Mouse (Mus musculus): ENCODE data around the gene Bpifb9b. TPM values are rescaled to one million over a fixed set of nuclear protein-coding genes. Genes with fewer than 3 reads are reported as not detected.
A peak's percentile ranks its signal among the peaks of the same experiment; 100 is the strongest.
"Not testable (repeated sequence)": the region's sequence is repeated elsewhere in the genome, so short reads cannot be mapped to it uniquely, and the experiment has no call there.

Bpifb9b gene
- polyA plus RNA-seq, 1 experiment from 2014 or later: not detected

DNA sequence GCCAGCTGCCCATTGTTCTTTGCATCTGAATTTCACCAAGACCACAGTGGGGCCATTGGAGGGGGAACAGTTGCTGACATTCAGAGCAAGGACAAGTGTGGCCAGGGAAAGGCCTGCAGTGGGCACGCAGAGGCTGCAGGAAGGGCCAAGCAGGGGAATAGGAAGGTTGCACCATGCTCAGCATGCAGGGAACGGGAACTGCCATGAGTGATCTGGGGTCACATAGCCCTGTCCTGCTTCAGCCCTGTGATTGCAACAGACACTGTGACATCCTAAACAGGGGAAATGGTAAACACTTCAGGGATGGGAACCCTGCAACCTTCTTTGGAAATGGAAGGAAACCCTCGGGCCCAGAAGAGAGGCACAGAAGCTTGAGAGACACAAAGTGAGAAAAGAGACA lies 2.4 kb upstream of the Bpifb9b start:
- H3K27me3 ChIP-seq (ENCODE audit: control insufficient read depth, insufficient read depth, low read length); ATAC-seq (ENCODE audit: insufficient number of reproducible peaks, insufficient read depth, low FRiP score, low read depth); H3K4me2 ChIP-seq (ENCODE audit: low read length); H3K9ac ChIP-seq (ENCODE audit: low read length); H3K4me1 ChIP-seq (ENCODE audit: control insufficient read depth in 2 of 2, insufficient read depth in 2 of 2, low read length in 2 of 2); H3K36me3 ChIP-seq (ENCODE audit: control insufficient read depth, insufficient read depth, low read length); H3K27ac ChIP-seq (replicated peaks in 1 of 2; ENCODE audit: control insufficient read depth in 1 of 2, insufficient read depth in 1 of 2, low read depth in 2 of 2, low read length in 2 of 2); H3K4me3 ChIP-seq (ENCODE audit: control insufficient read depth in 1 of 2, insufficient read depth in 1 of 2, low read depth in 1 of 2, low read length in 2 of 2); H3K9me3 ChIP-seq (ENCODE audit: control insufficient read depth, low read length): not testable (repeated sequence)
- 82% methylated on average over 1 of the region's 3 CpGs for WGBS

DNA sequence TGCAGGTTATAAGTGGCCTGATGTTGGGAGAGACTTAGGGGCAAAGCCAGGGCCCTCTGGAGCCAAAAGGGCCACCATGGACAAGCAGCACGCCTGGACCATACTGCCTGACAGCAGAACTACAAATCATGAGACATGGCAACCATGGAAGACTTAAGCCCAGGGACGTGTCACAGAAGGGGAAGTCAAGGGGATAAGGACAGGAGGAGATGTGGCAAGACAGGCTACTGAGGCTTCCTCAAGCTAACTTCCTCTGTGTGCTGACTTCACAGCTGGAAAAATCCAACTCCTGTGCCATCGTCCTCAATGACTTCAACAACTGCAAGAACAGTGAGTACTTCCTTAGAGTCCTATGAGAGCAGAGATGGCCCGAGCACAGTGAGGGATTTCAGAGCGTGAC lies 6.7 kb downstream of the Bpifb9b start:
- H3K4me1 ChIP-seq (ENCODE audit: control insufficient read depth in 2 of 2, insufficient read depth in 2 of 2, low read length in 2 of 2); H3K27me3 ChIP-seq (ENCODE audit: control insufficient read depth, insufficient read depth, low read length); H3K9ac ChIP-seq (ENCODE audit: low read length); H3K4me3 ChIP-seq (ENCODE audit: control insufficient read depth in 1 of 2, insufficient read depth in 1 of 2, low read depth in 1 of 2, low read length in 2 of 2); H3K9me3 ChIP-seq (ENCODE audit: control insufficient read depth, low read length); H3K27ac ChIP-seq (replicated peaks in 1 of 2; ENCODE audit: control insufficient read depth in 1 of 2, insufficient read depth in 1 of 2, low read depth in 2 of 2, low read length in 2 of 2); H3K4me2 ChIP-seq (ENCODE audit: low read length); ATAC-seq (ENCODE audit: insufficient number of reproducible peaks, insufficient read depth, low FRiP score, low read depth); H3K36me3 ChIP-seq (ENCODE audit: control insufficient read depth, insufficient read depth, low read length): not testable (repeated sequence)
- 69% methylated on average over 5 of the region's 5 CpGs for WGBS

DNA sequence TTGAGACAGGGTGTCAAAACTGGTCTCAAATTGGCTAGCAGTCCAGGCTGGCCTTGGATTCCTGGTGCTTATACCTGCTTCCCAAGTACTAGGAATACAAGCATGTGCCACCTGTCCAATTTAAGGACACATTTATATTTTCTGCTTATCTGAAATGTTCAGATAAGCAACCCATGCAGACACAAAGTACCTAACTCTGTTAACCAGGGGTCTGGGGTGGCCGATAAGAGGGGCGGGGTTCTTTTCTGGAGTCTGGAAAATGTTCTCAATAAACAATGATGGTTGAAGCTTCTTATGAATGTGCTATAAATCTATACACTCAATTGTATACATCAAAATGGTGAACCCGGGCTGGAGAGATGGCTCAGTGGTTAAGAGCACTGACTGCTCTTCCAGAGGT lies 19.8 kb downstream of the Bpifb9b start:
- Histone ChIP-seq H3K4me1 (ENCODE audit: control insufficient read depth in 2 of 2, insufficient read depth in 2 of 2, low read length in 2 of 2) (no peaks in the 10 kb centered on the region), H3K36me3 (ENCODE audit: control insufficient read depth, insufficient read depth, low read length) (no peaks in the 10 kb centered on the region), H3K4me2 (ENCODE audit: low read length) (no peak overlapping the region), H3K9ac (ENCODE audit: low read length) (no peak overlapping the region), H3K27ac (replicated peaks in 1 of 2; ENCODE audit: control insufficient read depth in 1 of 2, insufficient read depth in 1 of 2, low read depth in 2 of 2, low read length in 2 of 2) (no peak overlapping the region), H3K9me3 (ENCODE audit: control insufficient read depth, low read length) (no peaks in the 10 kb centered on the region), H3K4me3 (ENCODE audit: control insufficient read depth in 1 of 2, insufficient read depth in 1 of 2, low read depth in 1 of 2, low read length in 2 of 2) (no peak overlapping the region), H3K27me3 (ENCODE audit: control insufficient read depth, insufficient read depth, low read length) (no peaks in the 10 kb centered on the region)
- no peak for ATAC-seq (ENCODE audit: insufficient number of reproducible peaks, insufficient read depth, low FRiP score, low read depth)
- 75% methylated on average over 3 of the region's 3 CpGs for WGBS

DNA sequence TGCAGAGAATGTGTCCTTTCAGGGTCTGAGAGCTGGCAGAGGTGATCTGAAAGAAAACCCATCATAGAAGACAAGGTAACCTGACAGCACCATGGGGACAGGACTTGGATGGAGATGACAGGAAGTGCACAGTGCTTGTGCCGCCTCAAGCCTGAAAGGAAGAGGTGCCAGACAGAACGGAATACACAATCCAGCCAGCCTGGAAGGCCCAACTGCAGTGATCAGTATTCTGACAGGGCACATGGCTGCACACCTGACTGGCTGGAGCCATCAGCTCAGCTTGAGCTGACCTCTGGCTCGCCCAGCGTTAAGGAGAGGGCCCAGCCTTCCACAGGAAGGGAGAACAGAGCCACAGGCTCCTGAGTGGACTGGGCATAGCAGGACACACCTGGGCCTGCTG lies 28.5 kb downstream of the Bpifb9b start:
- H3K36me3 ChIP-seq (ENCODE audit: control insufficient read depth, insufficient read depth, low read length): peaks cover 27% of the 10 kb centered on the region
- 77% methylated on average over 4 of the region's 4 CpGs for WGBS
- H3K4me1 ChIP-seq (ENCODE audit: control insufficient read depth in 2 of 2, insufficient read depth in 2 of 2, low read length in 2 of 2): no peaks in the 10 kb centered on the region
- H3K9ac ChIP-seq (ENCODE audit: low read length): no peak overlapping the region
- no peak overlapping the region for H3K4me2 ChIP-seq (ENCODE audit: low read length)
- no peak overlapping the region for H3K4me3 ChIP-seq (ENCODE audit: control insufficient read depth in 1 of 2, insufficient read depth in 1 of 2, low read depth in 1 of 2, low read length in 2 of 2)
- H3K27ac ChIP-seq (replicated peaks in 1 of 2; ENCODE audit: control insufficient read depth in 1 of 2, insufficient read depth in 1 of 2, low read depth in 2 of 2, low read length in 2 of 2): no peak overlapping the region
- no peaks in the 10 kb centered on the region for H3K27me3 ChIP-seq (ENCODE audit: control insufficient read depth, insufficient read depth, low read length)
- no peaks in the 10 kb centered on the region for H3K9me3 ChIP-seq (ENCODE audit: control insufficient read depth, low read length)
- no peak for ATAC-seq (ENCODE audit: insufficient number of reproducible peaks, insufficient read depth, low FRiP score, low read depth)

DNA sequence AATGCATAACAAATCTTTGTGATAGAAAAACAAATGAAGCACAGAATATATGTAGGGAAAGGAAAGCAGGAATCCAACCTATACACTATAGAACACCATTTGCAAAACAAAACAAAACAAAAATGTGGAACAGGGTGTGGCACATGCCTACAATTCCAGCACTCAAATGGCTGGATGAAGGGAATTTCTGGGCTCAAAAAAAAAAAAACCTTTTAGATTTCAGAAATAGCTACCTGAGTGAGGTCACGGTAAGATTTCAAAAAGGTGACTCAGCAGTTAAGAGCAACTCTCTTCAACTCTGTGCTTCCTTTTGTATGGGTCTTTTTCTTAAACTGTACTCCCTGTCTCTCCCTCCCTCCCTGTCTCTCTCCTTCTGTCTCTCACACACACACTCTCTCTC lies 31.1 kb downstream of the Bpifb9b start:
- no peaks in the 10 kb centered on the region for H3K4me1 ChIP-seq (ENCODE audit: control insufficient read depth in 2 of 2, insufficient read depth in 2 of 2, low read length in 2 of 2)
- no peak overlapping the region for H3K27ac ChIP-seq (replicated peaks in 1 of 2; ENCODE audit: control insufficient read depth in 1 of 2, insufficient read depth in 1 of 2, low read depth in 2 of 2, low read length in 2 of 2)
- no peak for ATAC-seq (ENCODE audit: insufficient number of reproducible peaks, insufficient read depth, low FRiP score, low read depth)
- H3K4me2 ChIP-seq (ENCODE audit: low read length): no peak overlapping the region
- H3K36me3 ChIP-seq (ENCODE audit: control insufficient read depth, insufficient read depth, low read length): peaks cover 53% of the 10 kb centered on the region
- H3K9me3 ChIP-seq (ENCODE audit: control insufficient read depth, low read length): no peaks in the 10 kb centered on the region
- H3K9ac ChIP-seq (ENCODE audit: low read length): no peak overlapping the region
- no peaks in the 10 kb centered on the region for H3K27me3 ChIP-seq (ENCODE audit: control insufficient read depth, insufficient read depth, low read length)
- 74% methylated on average over 1 of the region's 1 CpGs for WGBS
- no peak overlapping the region for H3K4me3 ChIP-seq (ENCODE audit: control insufficient read depth in 1 of 2, insufficient read depth in 1 of 2, low read depth in 1 of 2, low read length in 2 of 2)

DNA sequence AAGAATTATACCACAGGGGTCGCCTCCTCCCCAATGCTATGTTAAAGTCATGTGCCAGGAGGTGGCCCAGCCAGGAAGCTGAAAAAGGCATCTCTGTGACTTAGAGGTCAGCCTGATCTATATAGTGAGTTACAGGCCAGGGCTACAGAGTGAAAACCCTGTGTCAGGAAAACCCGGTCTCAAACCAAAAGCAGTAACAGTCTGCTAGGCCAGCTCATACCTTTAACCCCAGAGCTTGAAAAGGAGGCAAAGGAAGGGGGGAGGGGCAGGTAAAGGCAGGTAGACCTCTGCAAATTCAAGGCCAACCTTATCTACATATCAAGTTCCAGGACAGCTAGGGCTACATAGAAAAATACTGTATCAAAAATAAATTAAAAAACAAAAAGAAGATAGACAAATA lies 32.3 kb downstream of the Bpifb9b start:
- no peak overlapping the region for H3K4me2 ChIP-seq (ENCODE audit: low read length)
- WGBS: 64% methylated on average over 2 of the region's 2 CpGs
- peaks cover 59% of the 10 kb centered on the region for H3K36me3 ChIP-seq (ENCODE audit: control insufficient read depth, insufficient read depth, low read length)

DNA sequence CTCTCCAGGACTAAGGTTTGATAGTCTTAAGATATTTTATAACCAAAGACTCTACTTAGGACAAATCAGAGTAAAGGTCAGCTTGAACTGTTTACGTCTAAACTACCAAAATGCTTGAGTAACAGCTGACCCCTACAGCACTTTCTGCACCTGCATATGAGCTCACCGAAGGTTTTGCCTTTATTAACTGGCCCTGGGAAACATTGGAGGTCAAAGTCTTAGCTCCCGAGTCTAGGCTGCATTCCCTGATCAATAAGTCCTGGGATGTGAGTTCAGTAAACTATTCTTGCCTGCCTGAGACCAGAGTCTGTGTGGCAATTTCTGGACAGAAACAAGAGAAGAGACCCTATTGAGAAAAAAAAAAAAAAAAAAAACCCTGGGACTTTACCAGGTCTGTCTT lies 41.1 kb downstream of the Bpifb9b start:
- Histone ChIP-seq H3K4me2 (ENCODE audit: low read length) (no peak overlapping the region), H3K36me3 (ENCODE audit: control insufficient read depth, insufficient read depth, low read length) (peaks cover 82% of the 10 kb centered on the region), H3K4me3 (ENCODE audit: control insufficient read depth in 1 of 2, insufficient read depth in 1 of 2, low read depth in 1 of 2, low read length in 2 of 2) (no peak overlapping the region), H3K27ac (replicated peaks in 1 of 2; ENCODE audit: control insufficient read depth in 1 of 2, insufficient read depth in 1 of 2, low read depth in 2 of 2, low read length in 2 of 2) (no peak overlapping the region), H3K27me3 (ENCODE audit: control insufficient read depth, insufficient read depth, low read length) (no peaks in the 10 kb centered on the region), H3K9ac (ENCODE audit: low read length) (no peak overlapping the region), H3K9me3 (ENCODE audit: control insufficient read depth, low read length) (no peaks in the 10 kb centered on the region), H3K4me1 (ENCODE audit: control insufficient read depth in 2 of 2, insufficient read depth in 2 of 2, low read length in 2 of 2) (no peaks in the 10 kb centered on the region)
- WGBS: 86% methylated on average over 3 of the region's 3 CpGs
- no peak for ATAC-seq (ENCODE audit: insufficient number of reproducible peaks, insufficient read depth, low FRiP score, low read depth)

More for the DNA sequence above, 32.3 kb downstream of the Bpifb9b start:
- Histone ChIP-seq H3K27me3 (ENCODE audit: control insufficient read depth, insufficient read depth, low read length) (no peaks in the 10 kb centered on the region), H3K9ac (ENCODE audit: low read length) (no peak overlapping the region), H3K9me3 (ENCODE audit: control insufficient read depth, low read length) (no peaks in the 10 kb centered on the region), H3K4me1 (ENCODE audit: control insufficient read depth in 2 of 2, insufficient read depth in 2 of 2, low read length in 2 of 2) (no peaks in the 10 kb centered on the region), H3K27ac (replicated peaks in 1 of 2; ENCODE audit: control insufficient read depth in 1 of 2, insufficient read depth in 1 of 2, low read depth in 2 of 2, low read length in 2 of 2) (no peak overlapping the region), H3K4me3 (ENCODE audit: control insufficient read depth in 1 of 2, insufficient read depth in 1 of 2, low read depth in 1 of 2, low read length in 2 of 2) (no peak overlapping the region)
- ATAC-seq (ENCODE audit: insufficient number of reproducible peaks, insufficient read depth, low FRiP score, low read depth): no peak

DNA sequence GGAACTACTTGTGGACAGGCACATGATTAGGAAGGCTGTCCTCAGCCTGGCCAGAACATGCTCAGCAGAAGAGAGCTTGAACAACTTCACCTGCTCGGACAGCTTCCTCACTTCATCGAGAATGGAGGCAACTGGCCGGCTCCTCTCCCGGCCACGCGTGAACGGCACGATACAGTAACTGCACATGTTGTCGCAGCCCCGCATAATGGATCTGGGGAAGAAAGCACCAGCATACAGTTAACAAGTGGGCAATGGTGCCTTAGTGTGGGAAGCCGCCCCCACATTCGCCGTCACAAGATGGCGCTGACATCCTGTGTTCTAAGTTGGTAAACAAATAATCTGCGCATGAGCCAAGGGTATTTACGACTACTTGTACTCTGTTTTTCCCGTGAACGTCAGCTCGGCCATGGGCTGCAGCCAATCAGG lies 47.0 kb downstream of the Bpifb9b start:
- Histone ChIP-seq H3K9ac (ENCODE audit: low read length) (peak overlapping the region; percentile 62), H3K27ac (replicated peaks in 1 of 2; ENCODE audit: control insufficient read depth in 1 of 2, insufficient read depth in 1 of 2, low read depth in 2 of 2, low read length in 2 of 2) (peak overlapping the region; percentile 31 to 79; a peak in 2 of 4 replicates), H3K36me3 (ENCODE audit: control insufficient read depth, insufficient read depth, low read length) (peaks cover 41% of the 10 kb centered on the region), H3K4me3 (ENCODE audit: control insufficient read depth in 1 of 2, insufficient read depth in 1 of 2, low read depth in 1 of 2, low read length in 2 of 2) (peak overlapping the region; percentile 32 to 53), H3K4me2 (ENCODE audit: low read length) (peak overlapping the region; percentile 50)
- not testable (repeated sequence) for H3K27me3 ChIP-seq (ENCODE audit: control insufficient read depth, insufficient read depth, low read length); ATAC-seq (ENCODE audit: insufficient number of reproducible peaks, insufficient read depth, low FRiP score, low read depth); H3K9me3 ChIP-seq (ENCODE audit: control insufficient read depth, low read length); H3K4me1 ChIP-seq (ENCODE audit: control insufficient read depth in 2 of 2, insufficient read depth in 2 of 2, low read length in 2 of 2)
- 68% methylated on average over 14 of the region's 19 CpGs for WGBS

Measured in heart, embryonic 14.5 days (tissue).